Mouse (Mus musculus): ENCODE data around the gene Igsf9.
A peak's percentile ranks its signal among the peaks of the same experiment; 100 is the strongest.

Gene Igsf9

GRCm38 (mm10) chr1:172520576-172521440 lies 39.2 kb downstream of the Igsf9 start, which contains the start of gene Cfap45:
TSS of gene Cfap45 (plus strand) at chr1:172520801.
- DNase-seq: peak; percentile 92 to 95

- no peak for DNase-seq
Observed at GRCm38 (mm10) chr1:172522524-172522923, 40.9 kb downstream of the Igsf9 start.

- DNase-seq: no peak
Observed at GRCm38 (mm10) chr1:172523699-172524101, 42.1 kb downstream of the Igsf9 start.

GRCm38 (mm10) chr1:172525027-172525764 lies 43.6 kb downstream of the Igsf9 start:
- peak; percentile 57 to 65 for DNase-seq

- DNase-seq: no peak
Observed at GRCm38 (mm10) chr1:172525971-172526370, 44.4 kb downstream of the Igsf9 start.

GRCm38 (mm10) chr1:172526380-172527081 lies 44.9 kb downstream of the Igsf9 start:
- peak; percentile 57 to 65 for DNase-seq

- DNase-seq: no peak
Observed at GRCm38 (mm10) chr1:172527431-172527830, 45.8 kb downstream of the Igsf9 start.

GRCm38 (mm10) chr1:172528701-172529100 lies 47.1 kb downstream of the Igsf9 start:
- peak; percentile 91 to 98 for DNase-seq

- no peak for DNase-seq
Observed at GRCm38 (mm10) chr1:172530544-172531220, 49.1 kb downstream of the Igsf9 start.

GRCm38 (mm10) chr1:172532551-172532950 lies 51.0 kb downstream of the Igsf9 start:
- DNase-seq: peak in 1 of 2 experiments; percentile 66

GRCm38 (mm10) chr1:172535116-172535515 lies 53.5 kb downstream of the Igsf9 start:
- no peak for DNase-seq

- DNase-seq: no peak
Observed at GRCm38 (mm10) chr1:172539827-172540226, 58.2 kb downstream of the Igsf9 start.

- no peak for DNase-seq
Observed at GRCm38 (mm10) chr1:172540283-172540820, 58.8 kb downstream of the Igsf9 start.

GRCm38 (mm10) chr1:172546062-172546461 lies 64.5 kb downstream of the Igsf9 start:
- DNase-seq: no peak

Measured in kidney, postnatal 36 days (tissue).